Mouse (Mus musculus): ENCODE results near the gene Lrch4. TPM values are rescaled to one million over a fixed set of nuclear protein-coding genes. Genes with fewer than 3 reads are reported as not detected.
A peak's percentile ranks its signal among the peaks of the same experiment; 100 is the strongest.

Gene Lrch4
- polyA plus RNA-seq, 1 experiment, result 16.9 TPM

- TF ChIP-seq POLR2A (IDR thresholded peaks at IDR 0.05; ENCODE audit: borderline replicate concordance, extremely low read depth, insufficient read depth, insufficient read length, poor library complexity, severe bottlenecking) (no peak), CTCF (IDR thresholded peaks at IDR 0.05; ENCODE audit: borderline replicate concordance, extremely low read depth, insufficient read depth, insufficient read length) (no peak)
- peak; percentile 30 for DNase-seq (ENCODE audit: low read depth)
Measured at GRCm38 (mm10) chr5:137683388-137684293, 54.7 kb downstream of the Lrch4 start.

GRCm38 (mm10) chr5:137684294-137685123, 55.6 kb downstream of the Lrch4 start, which contains the start of gene Agfg2:
Agfg2 (minus strand) TSS chr5:137684726.
- TF ChIP-seq POLR2A (IDR thresholded peaks at IDR 0.05; ENCODE audit: borderline replicate concordance, extremely low read depth, insufficient read depth, insufficient read length, poor library complexity, severe bottlenecking) (peak; percentile 54; the same call in 1 of the 2 replicates), CTCF (IDR thresholded peaks at IDR 0.05; ENCODE audit: borderline replicate concordance, extremely low read depth, insufficient read depth, insufficient read length) (no peak)
- peak; percentile 100 for DNase-seq (ENCODE audit: low read depth)

GRCm38 (mm10) chr5:137685653-137686052, 56.7 kb downstream of the Lrch4 start:
- DNase-seq (ENCODE audit: low read depth), result no peak
- TF ChIP-seq CTCF (IDR thresholded peaks at IDR 0.05; ENCODE audit: borderline replicate concordance, extremely low read depth, insufficient read depth, insufficient read length), result no peak
- no peak for TF ChIP-seq POLR2A (IDR thresholded peaks at IDR 0.05; ENCODE audit: borderline replicate concordance, extremely low read depth, insufficient read depth, insufficient read length, poor library complexity, severe bottlenecking)

DNA sequence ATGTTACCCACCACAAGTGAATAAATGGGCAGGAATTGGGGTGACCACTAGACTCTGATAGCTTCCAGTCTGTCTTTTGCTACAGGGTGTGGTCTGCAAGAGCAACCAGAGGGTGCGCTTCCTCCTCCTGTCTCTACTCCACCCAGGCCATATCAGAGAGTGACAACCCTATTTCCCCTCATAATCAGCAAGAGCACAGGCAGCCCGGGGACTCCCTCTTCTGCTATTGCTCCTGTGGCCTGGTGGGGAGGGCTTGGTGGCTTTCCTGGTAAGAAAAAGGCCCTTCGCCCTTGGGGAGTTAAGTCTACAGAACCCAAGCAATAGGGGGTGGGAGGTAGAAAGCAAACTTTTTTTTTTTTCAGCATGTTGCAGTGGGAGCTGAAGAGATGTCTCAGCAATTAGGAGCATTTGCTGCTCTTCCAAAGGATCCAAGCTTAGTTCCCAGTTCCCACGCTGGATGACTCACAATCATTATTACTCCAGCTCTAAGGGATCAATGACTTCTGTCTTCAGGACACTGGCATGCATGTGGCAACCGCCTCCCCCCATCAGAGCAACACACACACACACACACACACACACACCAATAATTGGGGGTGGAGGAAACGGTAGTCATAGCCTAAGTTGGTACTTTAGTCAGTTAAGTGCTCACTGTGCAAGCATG, 57.3 kb downstream of the Lrch4 start:
- no peak for DNase-seq (ENCODE audit: low read depth)
- TF ChIP-seq CTCF (IDR thresholded peaks at IDR 0.05; ENCODE audit: borderline replicate concordance, extremely low read depth, insufficient read depth, insufficient read length) (no peak), POLR2A (IDR thresholded peaks at IDR 0.05; ENCODE audit: borderline replicate concordance, extremely low read depth, insufficient read depth, insufficient read length, poor library complexity, severe bottlenecking) (no peak)

- DNase-seq (ENCODE audit: low read depth), result no peak
- TF ChIP-seq POLR2A (IDR thresholded peaks at IDR 0.05; ENCODE audit: borderline replicate concordance, extremely low read depth, insufficient read depth, insufficient read length, poor library complexity, severe bottlenecking) (no peak), CTCF (IDR thresholded peaks at IDR 0.05; ENCODE audit: borderline replicate concordance, extremely low read depth, insufficient read depth, insufficient read length) (no peak)
Measured at GRCm38 (mm10) chr5:137689974-137690373, 61.1 kb downstream of the Lrch4 start.

- TF ChIP-seq POLR2A (IDR thresholded peaks at IDR 0.05; ENCODE audit: borderline replicate concordance, extremely low read depth, insufficient read depth, insufficient read length, poor library complexity, severe bottlenecking) (no peak), CTCF (IDR thresholded peaks at IDR 0.05; ENCODE audit: borderline replicate concordance, extremely low read depth, insufficient read depth, insufficient read length) (no peak)
- no peak for DNase-seq (ENCODE audit: low read depth)
Measured at GRCm38 (mm10) chr5:137690531-137690930, 61.6 kb downstream of the Lrch4 start.

Other genes with a start within 250 kb of the Lrch4 start
- gene Zan, start 152.1 kb upstream of the Lrch4 start, polyA plus RNA-seq (2012; rRNA removed), result 0.20 and 0.30 TPM in 2 replicates
- 64.3 and 83.1 TPM in 2 replicates for gene Pop7, start 126.6 kb upstream of the Lrch4 start, polyA plus RNA-seq (2012; rRNA removed)
- gene Gigyf1, start 110.6 kb upstream of the Lrch4 start, polyA plus RNA-seq (2012; rRNA removed), result 56.9 and 57.9 TPM in 2 replicates
- gene Epo, start 95.9 kb upstream of the Lrch4 start, polyA plus RNA-seq (2012; rRNA removed), result not detected in 2 replicates
- 1,055 and 1,401 TPM in 2 replicates for gene Gnb2, start 95.6 kb upstream of the Lrch4 start, polyA plus RNA-seq (2012; rRNA removed)
- 298 and 316 TPM in 2 replicates for gene Actl6b, start 75.6 kb upstream of the Lrch4 start, polyA plus RNA-seq (2012; rRNA removed)
- 9.4 and 13.5 TPM in 2 replicates for gene Tfr2, start 59.3 kb upstream of the Lrch4 start, polyA plus RNA-seq (2012; rRNA removed)
- gene Mospd3, start 28.1 kb upstream of the Lrch4 start, polyA plus RNA-seq (2012; rRNA removed), result 88.2 and 103 TPM in 2 replicates
- gene Pcolce, start 15.3 kb upstream of the Lrch4 start, polyA plus RNA-seq (2012; rRNA removed), result 14.5 and 30.4 TPM in 2 replicates
- 0.23 and 0.25 TPM in 2 replicates for gene Fbxo24, start 119 bp upstream of the Lrch4 start, polyA plus RNA-seq (2012; rRNA removed)
- gene Gm20605, start 54 bp downstream of the Lrch4 start, polyA plus RNA-seq (2012; rRNA removed), result 14.8 and 14.9 TPM in 2 replicates
- gene Sap25, start 12.2 kb downstream of the Lrch4 start, polyA plus RNA-seq (2012; rRNA removed), result 31.0 and 37.8 TPM in 2 replicates
- 0.06 TPM in 1 of 2 replicates, not detected in the other for gene Irs3, start 16.6 kb downstream of the Lrch4 start, polyA plus RNA-seq (2012; rRNA removed)
- 17.8 and 23.8 TPM in 2 replicates for gene Agfg2, start 55.6 kb downstream of the Lrch4 start, polyA plus RNA-seq (2012; rRNA removed)
- 208 and 219 TPM in 2 replicates for gene Nyap1, start 112.5 kb downstream of the Lrch4 start, polyA plus RNA-seq (2012; rRNA removed)
- 51.8 and 53.7 TPM in 2 replicates for gene Tsc22d4, start 116.6 kb downstream of the Lrch4 start, polyA plus RNA-seq (2012; rRNA removed)
- gene Ppp1r35, start 149.7 kb downstream of the Lrch4 start, polyA plus RNA-seq (2012; rRNA removed), result 47.7 and 81.6 TPM in 2 replicates
- gene Mepce, start 158.5 kb downstream of the Lrch4 start, polyA plus RNA-seq (2012; rRNA removed), result 35.7 and 38.5 TPM in 2 replicates
- gene Zcwpw1, start 158.7 kb downstream of the Lrch4 start, polyA plus RNA-seq (2012; rRNA removed), result 8.1 and 8.2 TPM in 2 replicates
- gene Pilra, start 207.2 kb downstream of the Lrch4 start, polyA plus RNA-seq (2012; rRNA removed), result 0.12 and 0.42 TPM in 2 replicates
- 0.16 TPM in 1 of 2 replicates, not detected in the other for gene Pilrb1, start 229.0 kb downstream of the Lrch4 start, polyA plus RNA-seq (2012; rRNA removed)
- 0.08 TPM in 1 of 2 replicates, not detected in the other for gene Pilrb2, start 242.7 kb downstream of the Lrch4 start, polyA plus RNA-seq (2012; rRNA removed)

Data from brain, embryonic 14.5 days (tissue).